Mouse (Mus musculus): Measurements from ENCODE around the gene Ebf1. TPM values are rescaled to one million over a fixed set of nuclear protein-coding genes. Genes with fewer than 3 reads are reported as not detected.

Ebf1 gene
- polyA plus RNA-seq, 1 experiment from 2014 or later, result 11.6 TPM

DNA sequence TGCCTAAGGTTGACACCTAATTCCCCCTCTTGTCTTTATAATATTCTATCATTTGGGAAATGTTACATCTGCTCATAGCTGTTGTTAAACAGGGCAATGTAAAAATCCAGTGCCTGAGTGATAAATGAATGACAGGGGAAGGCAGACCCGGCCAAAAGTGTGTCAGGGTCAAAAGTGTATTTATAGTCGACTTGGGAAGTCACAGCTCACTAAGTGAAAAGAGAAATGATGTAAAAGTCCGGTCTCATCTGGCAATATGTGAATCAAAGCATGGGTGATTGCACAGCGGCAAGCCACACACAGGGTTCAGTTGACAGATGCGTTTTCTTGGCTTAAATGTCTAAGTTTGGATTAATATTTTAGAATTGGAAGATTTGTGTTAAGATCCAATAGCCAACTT lies 151.2 kb downstream of the Ebf1 start:
- Histone ChIP-seq H3K4me3 (ENCODE audit: low read depth, low read length) (no peak overlapping the region), H3K9ac (no peak overlapping the region), H3K9me3 (ENCODE audit: low read depth, low read length) (no peaks in the 10 kb centered on the region), H3K36me3 (ENCODE audit: insufficient read depth) (no peaks in the 10 kb centered on the region), H3K27ac (ENCODE audit: low read depth) (no peak overlapping the region), H3K4me1 (ENCODE audit: insufficient read depth) (no peaks in the 10 kb centered on the region), H3K4me2 (no peak overlapping the region), H3K27me3 (ENCODE audit: insufficient read depth, low read length) (no peaks in the 10 kb centered on the region)
- WGBS, result 45% methylated on average over 5 of the region's 5 CpGs
- DNase-seq (no peak), ATAC-seq (ENCODE audit: insufficient read depth) (no peak)
- no peak for TF ChIP-seq CTCF (IDR thresholded peaks at IDR 0.05; ENCODE audit: low read depth)

DNA sequence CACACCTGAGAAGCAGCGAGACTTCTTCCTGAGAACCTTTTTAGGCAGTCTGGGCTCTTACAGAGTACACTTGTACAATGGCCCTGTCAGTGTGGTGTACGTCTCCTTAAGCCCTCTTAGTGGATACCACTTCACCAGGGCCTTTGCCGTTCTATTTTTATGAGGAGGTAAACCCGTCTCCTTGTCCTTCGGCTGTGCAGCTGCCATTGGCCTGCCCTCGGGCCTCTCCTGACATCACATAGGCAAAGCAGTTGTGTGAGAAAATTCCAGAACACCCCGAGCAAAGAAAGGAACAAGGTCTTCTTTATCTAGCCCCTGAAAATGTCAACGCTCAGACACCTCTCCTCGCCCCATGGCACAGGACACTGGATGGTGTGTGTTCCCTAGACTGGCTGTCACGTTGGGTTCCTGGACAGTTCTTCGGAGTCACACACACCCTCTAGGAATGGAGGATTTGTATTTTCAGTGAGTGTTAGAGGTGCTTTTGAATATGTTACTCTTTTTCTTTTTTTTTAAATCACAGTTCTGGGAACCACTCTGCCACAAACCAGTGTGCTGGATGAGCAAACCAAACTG lies 154.0 kb downstream of the Ebf1 start:
- no peak overlapping the region for H3K4me3 ChIP-seq (ENCODE audit: low read depth, low read length)
- no peaks in the 10 kb centered on the region for H3K36me3 ChIP-seq (ENCODE audit: insufficient read depth)
- no peaks in the 10 kb centered on the region for H3K9me3 ChIP-seq (ENCODE audit: low read depth, low read length)
- no peak for TF ChIP-seq CTCF (IDR thresholded peaks at IDR 0.05; ENCODE audit: low read depth)
- H3K27ac ChIP-seq (ENCODE audit: low read depth), result no peak overlapping the region
- WGBS, result 55% methylated on average over 11 of the region's 11 CpGs
- H3K27me3 ChIP-seq (ENCODE audit: insufficient read depth, low read length), result no peaks in the 10 kb centered on the region
- ATAC-seq (ENCODE audit: insufficient read depth) (no peak), DNase-seq (no peak)
- H3K4me1 ChIP-seq (ENCODE audit: insufficient read depth), result no peaks in the 10 kb centered on the region
- no peak overlapping the region for H3K4me2 ChIP-seq
- H3K9ac ChIP-seq, result no peak overlapping the region

DNA sequence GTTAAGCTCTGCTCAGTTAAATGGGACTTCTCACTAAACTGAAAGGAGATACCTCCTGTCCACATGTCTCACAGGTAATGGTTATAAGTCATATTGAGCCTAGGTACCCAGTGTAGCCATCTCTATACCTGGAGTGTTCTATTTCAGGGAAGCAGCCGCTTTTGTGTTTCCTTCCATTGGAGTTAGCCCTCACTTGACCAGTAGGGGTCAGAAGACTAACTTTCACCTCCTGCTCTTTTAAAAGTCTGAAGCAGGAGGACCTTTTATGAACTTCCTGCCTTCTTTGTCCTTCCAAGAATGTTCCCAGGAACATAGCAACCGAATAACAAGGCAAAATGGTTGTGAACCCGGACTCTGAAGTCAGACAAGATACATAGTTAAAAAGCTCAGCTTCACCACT lies 157.3 kb downstream of the Ebf1 start:
- Histone ChIP-seq H3K9me3 (ENCODE audit: low read depth, low read length) (no peaks in the 10 kb centered on the region), H3K27me3 (ENCODE audit: insufficient read depth, low read length) (no peaks in the 10 kb centered on the region), H3K27ac (ENCODE audit: low read depth) (no peak overlapping the region), H3K36me3 (ENCODE audit: insufficient read depth) (no peaks in the 10 kb centered on the region), H3K4me2 (no peak overlapping the region), H3K9ac (no peak overlapping the region), H3K4me1 (ENCODE audit: insufficient read depth) (no peaks in the 10 kb centered on the region), H3K4me3 (ENCODE audit: low read depth, low read length) (no peak overlapping the region)
- WGBS, result 74% methylated on average over 3 of the region's 3 CpGs
- TF ChIP-seq CTCF (IDR thresholded peaks at IDR 0.05; ENCODE audit: low read depth), result peak; percentile 51
- ATAC-seq (ENCODE audit: insufficient read depth) (no peak), DNase-seq (peak; percentile 34)

DNA sequence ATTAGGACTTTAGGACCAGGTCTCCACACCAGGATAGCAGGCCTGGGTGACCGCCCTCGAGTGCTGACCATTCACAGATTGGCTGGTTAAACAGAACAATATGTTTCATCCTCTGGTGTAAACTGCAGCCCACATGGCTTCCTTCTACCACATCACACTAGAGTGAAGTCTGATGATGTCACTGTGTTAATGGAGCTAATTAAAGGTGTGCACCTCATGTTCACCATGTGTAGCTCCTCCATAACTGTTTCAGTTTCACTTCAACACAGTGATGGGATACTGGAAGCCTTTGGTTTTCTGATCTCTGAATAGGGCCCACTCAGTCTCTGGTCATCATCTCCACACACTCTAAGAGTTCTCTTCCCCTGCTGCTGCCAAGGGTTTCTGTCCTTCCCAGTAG lies 158.4 kb downstream of the Ebf1 start:
- no peaks in the 10 kb centered on the region for H3K9me3 ChIP-seq (ENCODE audit: low read depth, low read length)
- DNase-seq (no peak), ATAC-seq (ENCODE audit: insufficient read depth) (no peak)
- no peaks in the 10 kb centered on the region for H3K4me1 ChIP-seq (ENCODE audit: insufficient read depth)
- H3K4me3 ChIP-seq (ENCODE audit: low read depth, low read length), result no peak overlapping the region
- TF ChIP-seq CTCF (IDR thresholded peaks at IDR 0.05; ENCODE audit: low read depth), result no peak
- 90% methylated on average over 2 of the region's 2 CpGs for WGBS
- H3K27me3 ChIP-seq (ENCODE audit: insufficient read depth, low read length), result no peaks in the 10 kb centered on the region
- no peak overlapping the region for H3K4me2 ChIP-seq
- no peak overlapping the region for H3K9ac ChIP-seq
- no peak overlapping the region for H3K27ac ChIP-seq (ENCODE audit: low read depth)
- no peaks in the 10 kb centered on the region for H3K36me3 ChIP-seq (ENCODE audit: insufficient read depth)

- no peaks in the 10 kb centered on the region for H3K36me3 ChIP-seq (ENCODE audit: insufficient read depth)
- H3K27me3 ChIP-seq (ENCODE audit: insufficient read depth, low read length), result no peaks in the 10 kb centered on the region
- no peaks in the 10 kb centered on the region for H3K9me3 ChIP-seq (ENCODE audit: low read depth, low read length)
- ATAC-seq (ENCODE audit: insufficient read depth), result no peak
- WGBS, result 23% methylated on average over 2 of the region's 2 CpGs
- no peak overlapping the region for H3K27ac ChIP-seq (ENCODE audit: low read depth)
- H3K4me2 ChIP-seq, result no peak overlapping the region
- DNase-seq, result no peak
- TF ChIP-seq CTCF (IDR thresholded peaks at IDR 0.05; ENCODE audit: low read depth), result no peak
- H3K4me3 ChIP-seq (ENCODE audit: low read depth, low read length), result no peak overlapping the region
- H3K4me1 ChIP-seq (ENCODE audit: insufficient read depth), result no peaks in the 10 kb centered on the region
- no peak overlapping the region for H3K9ac ChIP-seq
Observed at GRCm38 (mm10) chr11:44776556-44776955, 159.4 kb downstream of the Ebf1 start.

GRCm38 (mm10) chr11:44777331-44778310 lies 160.5 kb downstream of the Ebf1 start:
- WGBS, result 58% methylated on average over 16 of the region's 16 CpGs
- Histone ChIP-seq H3K4me3 (ENCODE audit: low read depth, low read length) (no peak overlapping the region), H3K9ac (no peak overlapping the region), H3K9me3 (ENCODE audit: low read depth, low read length) (no peaks in the 10 kb centered on the region), H3K4me2 (no peak overlapping the region), H3K4me1 (ENCODE audit: insufficient read depth) (no peaks in the 10 kb centered on the region), H3K27ac (ENCODE audit: low read depth) (no peak overlapping the region), H3K27me3 (ENCODE audit: insufficient read depth, low read length) (no peaks in the 10 kb centered on the region), H3K36me3 (ENCODE audit: insufficient read depth) (no peaks in the 10 kb centered on the region)
- DNase-seq (no peak), ATAC-seq (ENCODE audit: insufficient read depth) (no peak)
- TF ChIP-seq CTCF (IDR thresholded peaks at IDR 0.05; ENCODE audit: low read depth), result no peak

- H3K27me3 ChIP-seq (ENCODE audit: insufficient read depth, low read length), result no peaks in the 10 kb centered on the region
- ATAC-seq (ENCODE audit: insufficient read depth) (no peak), DNase-seq (no peak)
- TF ChIP-seq CTCF (IDR thresholded peaks at IDR 0.05; ENCODE audit: low read depth), result no peak
- no peak overlapping the region for H3K9ac ChIP-seq
- H3K4me3 ChIP-seq (ENCODE audit: low read depth, low read length), result no peak overlapping the region
- H3K9me3 ChIP-seq (ENCODE audit: low read depth, low read length), result no peaks in the 10 kb centered on the region
- no peak overlapping the region for H3K4me2 ChIP-seq
- WGBS, result 80% methylated on average over 1 of the region's 1 CpGs
- H3K36me3 ChIP-seq (ENCODE audit: insufficient read depth), result no peaks in the 10 kb centered on the region
- H3K4me1 ChIP-seq (ENCODE audit: insufficient read depth), result no peaks in the 10 kb centered on the region
- no peak overlapping the region for H3K27ac ChIP-seq (ENCODE audit: low read depth)
Observed at GRCm38 (mm10) chr11:44779030-44779429, 161.9 kb downstream of the Ebf1 start.
